Mouse (Mus musculus) gastrocnemius, adult 8-10 months (tissue): ENCODE results near the gene Mettl26. TPM values are rescaled to one million over a fixed set of nuclear protein-coding genes. Genes with fewer than 3 reads are reported as not detected.

Experiments used
- DNase-seq, 2 experiments: peaks; one replicate each; pipeline ENCODE4 v3.0.0; 2022; ENCODE audit warnings: low spot score in 2 of 2
- total RNA-seq, 4 experiments: library from RNA; stranded (reverse); gene quantifications; 2 replicates each; pipeline ENCODE4 v1.2.4; 2022

Gene Mettl26
- total RNA-seq: 10 to 100 TPM; 27.4 to 42.1 (median 31.3) TPM

GRCm38 (mm10) chr17:25874721-25875170 lies at the start of gene Mettl26:
Gene Mettl26 (plus strand): TSS chr17:25875074.
- peak; percentile 83 to 91 for DNase-seq

- no peak for DNase-seq
These were observed 49.6 kb upstream of the Mettl26 start for GRCm38 (mm10) chr17:25825311-25825710.

- DNase-seq: no peak
These were observed 48.8 kb upstream of the Mettl26 start for GRCm38 (mm10) chr17:25825984-25826570.

GRCm38 (mm10) chr17:25827011-25827410 lies 47.9 kb upstream of the Mettl26 start:
- no peak for DNase-seq

- DNase-seq: peak in 1 of 2 experiments; percentile 7
These were observed 47.2 kb upstream of the Mettl26 start for GRCm38 (mm10) chr17:25827546-25828222.

GRCm38 (mm10) chr17:25828223-25828594 lies 46.7 kb upstream of the Mettl26 start:
- DNase-seq: peak in 1 of 2 experiments; percentile 5

GRCm38 (mm10) chr17:25828712-25829557 lies 45.9 kb upstream of the Mettl26 start, which contains the start of gene Jmjd8:
Gene Jmjd8 (plus strand): TSS chr17:25828867.
- peak in 1 of 2 experiments; percentile 55 for DNase-seq

- DNase-seq: no peak
These were observed 45.3 kb upstream of the Mettl26 start for GRCm38 (mm10) chr17:25829558-25830017.

GRCm38 (mm10) chr17:25830200-25830753 lies 44.6 kb upstream of the Mettl26 start:
- DNase-seq: no peak

- DNase-seq: no peak
These were observed 44.0 kb upstream of the Mettl26 start for GRCm38 (mm10) chr17:25830806-25831431.

GRCm38 (mm10) chr17:25831451-25832281 lies 43.2 kb upstream of the Mettl26 start:
- DNase-seq: no peak

- DNase-seq: peak; percentile 99 to 100
These were observed 42.2 kb upstream of the Mettl26 start for GRCm38 (mm10) chr17:25832436-25833290.

- peak; percentile 93 for DNase-seq
These were observed 41.6 kb upstream of the Mettl26 start, which contains the start of gene Stub1 for GRCm38 (mm10) chr17:25833291-25833663. Gene Stub1 (minus strand): TSS chr17:25833404.

- DNase-seq: no peak
These were observed 40.8 kb upstream of the Mettl26 start for GRCm38 (mm10) chr17:25833961-25834594.

- DNase-seq: no peak
These were observed 40.2 kb upstream of the Mettl26 start for GRCm38 (mm10) chr17:25834595-25835222.

GRCm38 (mm10) chr17:25835301-25835700 lies 39.6 kb upstream of the Mettl26 start:
- DNase-seq: no peak

- DNase-seq: no peak
These were observed 39.1 kb upstream of the Mettl26 start for GRCm38 (mm10) chr17:25835816-25836215.

- no peak for DNase-seq
These were observed 38.3 kb upstream of the Mettl26 start for GRCm38 (mm10) chr17:25836397-25837075.
